Mouse (Mus musculus): ENCODE data around the gene Ntsr1.

- TF ChIP-seq ZC3H11A (IDR thresholded peaks at IDR 0.05; ENCODE audit: borderline replicate concordance, low read depth, low read length) (no peak), CHD2 (IDR thresholded peaks at IDR 0.05; ENCODE audit: low read depth, low read length) (no peak), HCFC1 (IDR thresholded peaks at IDR 0.05; ENCODE audit: borderline replicate concordance, insufficient read depth, low read length) (no peak)
These were observed 69.4 kb downstream of the Ntsr1 start for GRCm38 (mm10) chr2:180569028-180569643.

All from ES-E14 (cell line).